Mouse (Mus musculus) stomach, embryonic 14.5 days (tissue): ENCODE data around the gene Gpx8. TPM values are rescaled to one million over a fixed set of nuclear protein-coding genes. Genes with fewer than 3 reads are reported as not detected.

Experiments
- ATAC-seq: fragments of 200-750 bp; cut with Nextera tagmentation; 2 replicates; pipeline ENCODE4 v1.8.0; 2017; ENCODE audit warnings: low read depth, moderate TSS enrichment; ENCODE audit not compliant: insufficient number of reproducible peaks, insufficient read depth, low FRiP score
- H3K27ac ChIP-seq: fragments of 300-500 bp; sonication (generic); 2 replicates; pipeline ENCODE4 v1.5.1; 2014; ENCODE audit warnings: mild to moderate bottlenecking, low read length, moderate library complexity, mixed read lengths
- H3K27me3 ChIP-seq: fragments of 300-500 bp; sonication (generic); 2 replicates; pipeline ENCODE4 v1.6.1; 2014; ENCODE audit warnings: low read length, control low read depth, mixed read lengths; ENCODE audit not compliant: control insufficient read depth, insufficient read depth
- H3K36me3 ChIP-seq: fragments of 300-500 bp; sonication (generic); 2 replicates; pipeline ENCODE4 v1.6.1; 2014; ENCODE audit warnings: mild to moderate bottlenecking, control low read depth, low read length, moderate library complexity, mixed read lengths; ENCODE audit not compliant: control insufficient read depth, insufficient read depth
- H3K4me1 ChIP-seq: fragments of 300-500 bp; sonication (generic); 2 replicates; pipeline ENCODE4 v1.6.1; 2014; ENCODE audit warnings: low read length, control low read depth, mixed read lengths; ENCODE audit not compliant: control insufficient read depth, insufficient read depth
- H3K4me2 ChIP-seq: fragments of 300-500 bp; sonication (generic); replicated peaks from 2 replicates; pipeline ENCODE4 v1.6.1; 2014; ENCODE audit warnings: low read depth, low read length, control low read depth
- H3K4me3 ChIP-seq: fragments of 300-500 bp; sonication (generic); 2 replicates; pipeline ENCODE4 v1.5.1; 2014; ENCODE audit warnings: low read depth, low read length, control low read depth
- H3K9ac ChIP-seq: fragments of 300-500 bp; sonication (generic); replicated peaks from 2 replicates; pipeline ENCODE4 v1.6.1; 2014; ENCODE audit warnings: low read depth, mild to moderate bottlenecking, control low read depth, low read length, moderate library complexity, mixed read lengths
- H3K9me3 ChIP-seq: fragments of 300-500 bp; sonication (generic); 2 replicates; pipeline ENCODE4 v1.6.1; 2016; ENCODE audit warnings: low read depth, low read length, control low read depth; ENCODE audit not compliant: control insufficient read depth
- WGBS: fragments of 180-500 bp; shearing (Covaris S2); extraction: QIAGEN DNeasy Blood & Tissue Kit; methylation state at CpG from one replicate; pipeline ENCODE4 v1.1.7; 2014; 5-methylcytosine and 5-hydroxymethylcytosine counted together
- microRNA counts: library from miRNA; unstranded; fragments of <30 nt; microRNA quantifications from one replicate; lab custom pipeline; 2016
- microRNA-seq: library from miRNA; unstranded; fragments of <30 nt; microRNA quantifications from one replicate; pipeline ENCODE4, GENCODE M21; 2016
- polyA plus RNA-seq: library from polyadenylated mRNA; unstranded; fragments of >200 nt; fragmentation: Nextera tagmentation; extraction: Ambion mirVana; gene quantifications from 2 replicates; pipeline ENCODE4 v1.2.1, GENCODE M21; 2014

Gene Gpx8
- polyA plus RNA-seq, 1 experiment from 2014 or later, result 164 TPM

DNA sequence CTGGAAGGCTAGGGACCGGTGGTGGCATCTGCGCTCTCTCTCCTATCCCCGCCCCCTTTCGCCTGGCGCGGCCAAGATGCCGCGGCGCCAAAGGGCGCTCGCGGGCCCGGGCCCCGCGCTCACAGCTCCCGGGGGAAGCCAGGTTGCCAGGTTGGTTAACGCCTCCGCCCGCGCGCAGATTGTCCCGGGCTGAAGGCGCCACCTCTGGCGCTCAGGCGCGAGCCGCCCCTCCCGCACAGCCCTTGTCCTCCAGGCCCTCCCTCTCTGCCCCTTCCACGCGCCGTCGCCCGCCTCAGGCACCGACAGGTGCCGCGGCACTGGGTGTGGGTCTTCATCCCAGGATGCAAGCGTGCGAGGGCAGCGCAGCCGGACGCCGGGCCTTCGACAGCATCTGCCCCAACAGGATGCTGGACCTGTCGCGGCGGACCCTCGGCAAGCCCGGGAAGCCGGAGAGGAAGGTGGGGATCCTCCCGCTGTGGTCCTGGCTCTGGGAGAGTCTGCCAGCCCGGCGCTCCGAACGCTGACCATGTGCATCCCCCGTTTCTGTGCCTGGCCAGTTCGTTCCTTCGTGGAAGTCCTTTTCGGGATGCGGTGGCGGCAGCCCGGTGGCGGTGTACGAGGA, 52.6 kb downstream of the Gpx8 start, which contains the start of gene Mcidas:
Gene Mcidas, plus strand, starts transcription at position 315 of the 622 bp plus-strand sequence.
- 0 out of 2 replicates have a peak, but pooled peaks have one; percentile 35 for ATAC-seq
- Histone ChIP-seq H3K36me3 (no peaks in the 10 kb centered on the region), H3K4me2 (peak within 1 kb of the TSS; percentile 64), H3K9me3 (no peaks in the 10 kb centered on the region), H3K27ac (no peak within 1 kb of the TSS), H3K4me1 (peaks cover 22% of the 10 kb centered on the region; the same call in 1 of the 2 replicates), H3K4me3 (peak within 1 kb of the TSS; percentile 36), H3K9ac (no peak within 1 kb of the TSS), H3K27me3 (peaks cover 73% of the 10 kb centered on the region)
- under 1% methylated on average over 63 of the region's 63 CpGs for WGBS

MicroRNAs within 50 kb of the gene (microRNA counts, 519-probe panel; counts per million panel counts)
- microRNA mmu-miR-449a (lab: Ali Mortazavi, UCI) (1,989 counts per million, percentile 21 among the panel's probes with 10 or more counts), microRNA mmu-miR-449b (lab: Ali Mortazavi, UCI) (not detected), microRNA mmu-miR-449c (lab: Ali Mortazavi, UCI) (not detected)

Small RNA genes within 50 kb of the gene (microRNA-seq; reads per million reads assigned to microRNA genes)
- 77.3 reads per million, percentile 44 among the genes with 10 or more reads in this experiment for gene Mir449a
- gene Mir449b, result not detected
- not detected for gene Mir449c

Other genes with a start within 250 kb of the Gpx8 start
- 97.1 and 98.9 TPM in 2 replicates for gene Plpp1, start 245.6 kb downstream of the Gpx8 start, polyA plus RNA-seq
- 72.3 and 80.6 TPM in 2 replicates for gene Mtrex, start 119.0 kb downstream of the Gpx8 start, polyA plus RNA-seq
- gene Dhx29, start 119.0 kb downstream of the Gpx8 start, polyA plus RNA-seq, result 20.4 and 22.8 TPM in 2 replicates
- gene Ccno, start 58.6 kb downstream of the Gpx8 start, polyA plus RNA-seq, result 0.35 and 0.67 TPM in 2 replicates
- 0.17 TPM in 2 replicates for gene Mcidas, start 52.6 kb downstream of the Gpx8 start, polyA plus RNA-seq
- gene Cdc20b, start 11.3 kb downstream of the Gpx8 start, polyA plus RNA-seq, result not detected in 2 replicates
- not detected in 2 replicates for gene Gzma, start 54.6 kb upstream of the Gpx8 start, polyA plus RNA-seq
- gene Esm1, start 163.2 kb upstream of the Gpx8 start, polyA plus RNA-seq, result 2.5 and 2.9 TPM in 2 replicates
- 0.25 TPM in 1 of 2 replicates, not detected in the other for gene Gzmk, start 179.5 kb upstream of the Gpx8 start, polyA plus RNA-seq
- gene BC067074, start 246.7 kb upstream of the Gpx8 start, polyA plus RNA-seq, result 6.0 and 7.0 TPM in 2 replicates